Mouse (Mus musculus) midbrain, postnatal 0 days (tissue): ENCODE measurements at regions not wholly inside any gene's neighbourhood (a gene's known extent, or its start where the extent isn't known, plus 50 kb on each side); places are given as distances from the start of the nearest gene placed in this dataset.

Experiments
- ATAC-seq: fragments of 200-750 bp; cut with Nextera tagmentation; 2 replicates; pipeline ENCODE4 v1.8.0; 2017; ENCODE audit warnings: moderate number of reproducible peaks, mild to moderate bottlenecking, moderate TSS enrichment, moderate library complexity; ENCODE audit not compliant: low FRiP score
- DNase-seq: peaks from one replicate; pipeline ENCODE4 v3.0.0-alpha.2; 2015; ENCODE audit warnings: low spot score
- H3K27ac ChIP-seq: fragments of 300-500 bp; sonication (generic); 2 replicates; pipeline ENCODE4 v1.5.1; 2014; ENCODE audit warnings: low read depth, mild to moderate bottlenecking, low read length, mixed read lengths
- H3K27me3 ChIP-seq: fragments of 300-500 bp; sonication (generic); 2 replicates; pipeline ENCODE4 v1.6.1; 2014; ENCODE audit warnings: low read length, control low read depth, mixed read lengths; ENCODE audit not compliant: insufficient read depth
- H3K36me3 ChIP-seq: fragments of 300-500 bp; sonication (generic); 2 replicates; pipeline ENCODE4 v1.6.1; 2014; ENCODE audit warnings: low read length, control low read depth, mixed read lengths; ENCODE audit not compliant: insufficient read depth
- H3K4me1 ChIP-seq: fragments of 300-500 bp; sonication (generic); 2 replicates; pipeline ENCODE4 v1.6.1; 2014; ENCODE audit warnings: mild to moderate bottlenecking, control low read depth, antibody characterized with exemption, low read length, mixed read lengths; ENCODE audit not compliant: insufficient read depth
- H3K4me2 ChIP-seq: fragments of 300-500 bp; sonication (generic); 2 replicates; pipeline ENCODE4 v1.6.1; 2014; ENCODE audit warnings: low read depth, mild to moderate bottlenecking, low read length, mixed read lengths; ENCODE audit not compliant: poor library complexity, severe bottlenecking
- H3K4me3 ChIP-seq: fragments of 300-500 bp; sonication (generic); 2 replicates; pipeline ENCODE4 v1.5.1; 2014; ENCODE audit warnings: low read depth, mild to moderate bottlenecking, low read length, moderate library complexity
- H3K9ac ChIP-seq: fragments of 300-500 bp; sonication (generic); replicated peaks from 2 replicates; pipeline ENCODE4 v1.6.1; 2014; ENCODE audit warnings: mild to moderate bottlenecking, low read length, moderate library complexity, mixed read lengths; ENCODE audit not compliant: poor library complexity, severe bottlenecking
- H3K9me3 ChIP-seq: fragments of 300-500 bp; sonication (generic); 2 replicates; pipeline ENCODE4 v1.6.1; 2016; ENCODE audit warnings: low read length, control low read depth
- CTCF ChIP-seq: IDR thresholded peaks from 2 replicates; pipeline ENCODE4 v1.5.1; 2016; ENCODE audit warnings: antibody characterized with exemption, mild to moderate bottlenecking
- WGBS: fragments of 180-500 bp; shearing (Covaris S2); extraction: QIAGEN DNeasy Blood & Tissue Kit; methylation state at CpG from one replicate; pipeline ENCODE4 v1.1.7; 2014; 5-methylcytosine and 5-hydroxymethylcytosine counted together

DNA sequence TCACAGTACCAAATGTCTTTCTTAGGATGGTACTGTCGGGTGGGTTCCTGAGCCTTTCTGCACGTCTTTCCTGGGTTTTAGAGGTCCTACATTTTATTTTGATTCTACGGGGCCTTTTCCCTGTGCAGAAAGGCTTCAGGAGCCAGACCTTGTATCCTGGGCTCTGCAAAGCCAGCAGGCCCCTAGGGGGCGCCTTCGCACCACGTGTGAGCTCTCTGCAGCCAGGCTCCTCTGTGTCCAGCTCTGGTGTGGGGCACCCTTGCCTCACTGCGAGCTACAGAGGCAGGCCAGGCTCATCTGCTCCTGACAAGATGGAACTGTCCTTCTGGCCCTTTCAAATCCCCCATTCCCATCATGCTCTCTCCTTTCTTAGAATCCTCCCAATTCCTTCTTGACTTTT, 53.3 kb upstream of the Usp3 start:
- H3K9me3 ChIP-seq = no peaks in the 10 kb centered on the region
- no peak overlapping the region for H3K4me2 ChIP-seq
- TF ChIP-seq CTCF = peak; percentile 87
- H3K4me3 ChIP-seq = no peak overlapping the region
- 18% methylated on average over 7 of the region's 7 CpGs for WGBS
- no peaks in the 10 kb centered on the region for H3K36me3 ChIP-seq
- no peak overlapping the region for H3K9ac ChIP-seq
- ATAC-seq (no peak), DNase-seq (peak; percentile 89)
- no peak overlapping the region for H3K27ac ChIP-seq
- H3K27me3 ChIP-seq = no peaks in the 10 kb centered on the region
- H3K4me1 ChIP-seq = no peaks in the 10 kb centered on the region

DNA sequence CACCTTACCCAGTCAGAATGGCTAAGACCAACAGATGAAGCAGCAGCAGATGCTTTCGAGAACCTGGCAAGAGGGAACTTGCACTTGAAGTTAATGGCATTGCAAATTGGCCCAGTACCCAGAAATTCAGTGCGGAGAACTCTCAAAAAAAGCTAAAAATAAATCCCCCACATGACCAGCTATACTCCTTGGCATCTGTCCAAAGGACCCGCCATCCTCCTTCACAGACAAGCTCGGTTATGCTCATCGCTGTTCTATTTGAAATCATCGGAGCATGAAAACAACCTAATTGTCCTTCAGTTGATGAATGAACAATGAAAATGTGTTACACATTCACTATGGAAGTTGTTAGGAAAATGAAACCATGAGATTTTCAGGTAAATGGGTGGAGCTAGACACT, 58.4 kb upstream of the Usp3 start:
- Histone ChIP-seq H3K9me3 (no peaks in the 10 kb centered on the region), H3K4me2 (no peak overlapping the region), H3K27me3 (no peaks in the 10 kb centered on the region), H3K4me3 (no peak overlapping the region), H3K36me3 (no peaks in the 10 kb centered on the region), H3K4me1 (no peaks in the 10 kb centered on the region; the same call in 1 of the 2 replicates), H3K9ac (no peak overlapping the region), H3K27ac (no peak overlapping the region)
- no peak for TF ChIP-seq CTCF
- peak; percentile 82 for DNase-seq
- 26% methylated on average over 6 of the region's 6 CpGs for WGBS
- ATAC-seq = no peak

DNA sequence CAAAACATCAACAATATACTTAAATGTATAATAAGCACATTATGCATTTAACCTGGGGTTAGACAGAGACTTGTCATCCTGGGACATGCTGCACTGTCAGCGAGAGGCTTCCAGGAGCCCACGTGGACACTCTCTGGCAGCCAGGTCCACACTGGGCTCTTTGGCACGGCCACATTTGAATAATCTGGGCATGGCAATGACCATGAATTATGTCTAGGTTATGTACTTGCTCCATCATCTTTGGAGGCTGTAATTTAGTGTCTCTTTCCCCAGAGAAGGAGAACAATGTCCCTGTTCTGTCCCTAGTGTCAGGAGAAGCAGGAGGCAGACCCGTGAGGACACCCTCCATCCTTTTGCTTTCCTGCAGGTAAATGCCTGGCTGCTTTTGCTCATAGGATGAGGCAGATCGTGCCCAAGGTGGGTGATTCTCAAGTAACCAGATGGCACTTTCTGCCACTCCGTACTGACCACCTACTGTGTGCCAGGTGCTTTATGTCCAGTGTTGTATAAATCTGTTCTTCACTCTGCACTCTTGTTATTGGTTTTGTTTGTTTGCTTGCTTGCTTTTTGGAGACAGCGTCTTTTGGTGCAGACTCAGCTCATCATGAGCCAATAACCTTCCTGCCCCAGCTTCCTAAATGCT, 56.2 kb upstream of the Car12 start:
- 85% methylated on average over 7 of the region's 7 CpGs for WGBS
- no peaks in the 10 kb centered on the region for H3K36me3 ChIP-seq
- no peak overlapping the region for H3K27ac ChIP-seq
- no peak overlapping the region for H3K4me2 ChIP-seq
- H3K4me3 ChIP-seq = no peak overlapping the region
- H3K9me3 ChIP-seq = no peaks in the 10 kb centered on the region
- DNase-seq = peak; percentile 19
- H3K27me3 ChIP-seq = no peaks in the 10 kb centered on the region
- TF ChIP-seq CTCF = no peak
- ATAC-seq = no peak
- H3K4me1 ChIP-seq = no peaks in the 10 kb centered on the region; the same call in 1 of the 2 replicates
- no peak overlapping the region for H3K9ac ChIP-seq

DNA sequence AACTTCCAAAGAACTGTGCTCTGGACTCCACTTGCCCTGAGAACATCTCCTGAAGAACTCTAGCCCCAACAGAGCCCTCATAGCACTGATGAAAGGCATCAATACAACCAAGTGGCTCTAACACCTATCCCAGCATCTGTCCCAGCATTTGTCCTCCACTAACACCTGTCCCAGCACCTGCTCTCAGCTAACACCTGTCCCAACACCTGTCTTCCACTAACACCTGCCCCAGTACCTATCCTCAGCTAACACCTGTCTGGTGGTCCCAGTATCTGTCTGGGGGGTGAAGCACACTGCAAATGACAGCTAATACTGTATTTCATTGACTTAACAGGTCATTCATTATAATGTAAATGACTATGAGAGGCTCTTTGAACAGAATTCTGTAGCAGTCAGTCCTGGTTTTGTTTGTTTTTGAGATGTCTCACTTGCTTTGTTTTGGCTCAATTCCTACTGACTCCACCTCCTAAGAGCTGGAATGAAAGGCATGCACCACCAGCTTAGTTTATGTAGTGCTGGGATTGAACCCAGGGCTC, 54.7 kb upstream of the Car12 start:
- H3K4me1 ChIP-seq = no peaks in the 10 kb centered on the region
- H3K4me3 ChIP-seq = no peak overlapping the region
- DNase-seq (no peak), ATAC-seq (no peak)
- H3K27ac ChIP-seq = no peak overlapping the region
- no peaks in the 10 kb centered on the region for H3K9me3 ChIP-seq
- H3K36me3 ChIP-seq = no peaks in the 10 kb centered on the region
- H3K9ac ChIP-seq = no peak overlapping the region
- no peak overlapping the region for H3K4me2 ChIP-seq
- no peak for TF ChIP-seq CTCF
- no peaks in the 10 kb centered on the region for H3K27me3 ChIP-seq

DNA sequence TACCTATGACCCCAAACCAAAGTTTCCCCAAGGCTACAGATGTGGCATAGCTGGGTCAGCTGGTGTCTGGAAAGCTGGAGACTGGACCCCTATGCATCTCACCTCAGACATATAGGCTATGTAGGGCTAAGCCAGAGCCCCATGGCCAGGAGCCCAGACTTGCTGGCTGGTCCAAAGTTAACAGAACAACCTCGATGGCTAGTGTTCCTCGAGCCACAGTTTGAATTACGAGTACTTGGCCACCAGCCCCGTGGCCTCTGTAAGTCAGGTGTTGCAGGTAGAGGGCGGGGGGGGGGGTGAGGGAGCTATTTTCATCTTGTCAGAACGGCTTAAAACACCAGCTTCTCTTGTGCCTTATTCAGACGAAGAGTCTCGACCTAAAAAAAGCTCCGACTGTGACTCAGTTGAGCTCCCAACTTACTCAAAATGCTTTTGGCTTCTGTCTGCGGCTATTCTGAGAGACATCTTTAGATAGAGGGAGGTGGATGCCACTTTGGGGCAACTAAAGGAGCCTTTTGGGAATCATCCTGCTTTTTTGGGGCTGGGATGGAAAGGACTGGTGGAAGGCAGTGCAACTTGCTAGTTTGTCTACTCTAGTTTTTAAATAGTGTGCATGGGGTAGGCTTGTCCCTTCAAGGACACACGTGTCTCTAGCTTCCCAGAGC, 53.6 kb upstream of the Car12 start:
- no peak overlapping the region for H3K4me3 ChIP-seq
- H3K4me1 ChIP-seq = no peaks in the 10 kb centered on the region
- ATAC-seq (no peak), DNase-seq (no peak)
- H3K9ac ChIP-seq = no peak overlapping the region
- no peaks in the 10 kb centered on the region for H3K27me3 ChIP-seq
- no peak overlapping the region for H3K27ac ChIP-seq
- H3K4me2 ChIP-seq = no peak overlapping the region
- no peak for TF ChIP-seq CTCF
- 90% methylated on average over 11 of the region's 11 CpGs for WGBS
- H3K9me3 ChIP-seq = no peaks in the 10 kb centered on the region
- H3K36me3 ChIP-seq = no peaks in the 10 kb centered on the region

DNA sequence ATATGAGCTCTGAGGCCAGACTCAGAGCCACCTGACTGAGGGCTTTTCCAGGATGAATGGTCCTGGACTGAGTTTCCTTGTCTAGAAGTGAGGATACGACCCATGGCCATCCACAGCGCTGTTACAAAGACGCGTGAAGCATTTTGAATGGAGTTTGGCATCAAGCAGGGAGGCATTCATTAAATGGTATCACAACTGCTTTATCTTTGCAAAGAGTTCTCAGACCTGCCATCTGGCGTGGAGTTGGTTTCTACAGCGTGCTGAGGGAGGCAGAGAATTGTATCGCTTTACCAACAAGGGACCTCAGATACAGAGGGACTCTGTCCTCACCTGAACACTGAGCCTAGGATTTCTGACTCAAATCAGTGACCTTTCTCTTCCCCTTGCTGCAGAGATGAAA, 51.9 kb upstream of the Car12 start:
- no peaks in the 10 kb centered on the region for H3K9me3 ChIP-seq
- H3K27ac ChIP-seq = no peak overlapping the region
- no peak for ATAC-seq
- no peak overlapping the region for H3K9ac ChIP-seq
- no peaks in the 10 kb centered on the region for H3K27me3 ChIP-seq
- no peak for TF ChIP-seq CTCF
- H3K4me2 ChIP-seq = no peak overlapping the region
- no peaks in the 10 kb centered on the region for H3K36me3 ChIP-seq
- no peaks in the 10 kb centered on the region for H3K4me1 ChIP-seq
- DNase-seq = no peak
- 86% methylated on average over 7 of the region's 7 CpGs for WGBS
- no peak overlapping the region for H3K4me3 ChIP-seq
